Mouse (Mus musculus) intestine, embryonic 16.5 days (tissue): ENCODE data around the gene Itpr2. TPM values are rescaled to one million over a fixed set of nuclear protein-coding genes. Genes with fewer than 3 reads are reported as not detected.

ENCODE experiments used
- polyA plus RNA-seq: library from polyadenylated mRNA; unstranded; fragments of >200 nt; fragmentation: Nextera tagmentation; extraction: Ambion mirVana; gene quantifications from 2 replicates; pipeline ENCODE4 v1.2.1, GENCODE M21; 2015

Gene Itpr2
- polyA plus RNA-seq, 1 experiment from 2014 or later, result 7.5 TPM

Other genes with a start within 250 kb of the Itpr2 start
- gene Fgfr1op2, start 75.0 kb upstream of the Itpr2 start, polyA plus RNA-seq, result 86.0 and 86.6 TPM in 2 replicates
- 44.3 and 47.4 TPM in 2 replicates for gene Ints13, start 75.6 kb upstream of the Itpr2 start, polyA plus RNA-seq
- gene Med21, start 140.3 kb upstream of the Itpr2 start, polyA plus RNA-seq, result 105 and 110 TPM in 2 replicates
- 33.2 and 36.7 TPM in 2 replicates for gene Tm7sf3, start 140.6 kb upstream of the Itpr2 start, polyA plus RNA-seq
- gene Stk38l, start 222.8 kb upstream of the Itpr2 start, polyA plus RNA-seq, result 17.1 and 17.9 TPM in 2 replicates